Mouse (Mus musculus): ENCODE measurements around the gene Rps12. TPM values are rescaled to one million over a fixed set of nuclear protein-coding genes. Genes with fewer than 3 reads are reported as not detected.

Gene Rps12
- polyA plus RNA-seq (2016; fragmentation: Nextera tagmentation; extraction: Ambion mirVana) = 105 and 112 TPM in 2 replicates

- ATAC-seq (ENCODE audit: low FRiP score, low read depth) = peak; percentile 97
- WGBS = under 1% methylated on average over 51 of the region's 51 CpGs
- peaks cover 31% of the 10 kb centered on the region for H3K36me3 ChIP-seq
- no peaks in the 10 kb centered on the region for H3K27me3 ChIP-seq (replicated peaks)
- peak within 1 kb of the TSS; percentile 70 for H3K27ac ChIP-seq
- no peaks in the 10 kb centered on the region for H3K9me3 ChIP-seq
- H3K4me1 ChIP-seq = peaks cover 23% of the 10 kb centered on the region
- H3K4me2 ChIP-seq (replicated peaks) = peak within 1 kb of the TSS; percentile 94
- peak within 1 kb of the TSS; percentile 72 for H3K4me3 ChIP-seq
- peak within 1 kb of the TSS; percentile 90 for H3K9ac ChIP-seq
Observed at GRCm38 (mm10) chr10:23787062-23787821, at the start of gene Rps12. Gene Rps12, minus strand, starts transcription at chr10:23787275.

GRCm38 (mm10) chr10:23836003-23836964 lies 49.2 kb upstream of the Rps12 start:
- no peaks in the 10 kb centered on the region for H3K4me1 ChIP-seq
- H3K27ac ChIP-seq = no peak overlapping the region
- no peaks in the 10 kb centered on the region for H3K27me3 ChIP-seq (replicated peaks)
- H3K4me3 ChIP-seq = no peak overlapping the region
- WGBS = 79% methylated on average over 9 of the region's 9 CpGs
- ATAC-seq (ENCODE audit: low FRiP score, low read depth) = no peak
- H3K4me2 ChIP-seq (replicated peaks) = no peak overlapping the region
- no peak overlapping the region for H3K9ac ChIP-seq
- no peaks in the 10 kb centered on the region for H3K9me3 ChIP-seq
- no peaks in the 10 kb centered on the region for H3K36me3 ChIP-seq

GRCm38 (mm10) chr10:23826516-23826915 lies 39.4 kb upstream of the Rps12 start:
- Histone ChIP-seq H3K9me3 (no peaks in the 10 kb centered on the region), H3K27me3 (replicated peaks) (no peaks in the 10 kb centered on the region), H3K4me1 (no peaks in the 10 kb centered on the region), H3K4me2 (replicated peaks) (no peak overlapping the region), H3K4me3 (no peak overlapping the region), H3K9ac (no peak overlapping the region), H3K36me3 (peaks cover 44% of the 10 kb centered on the region), H3K27ac (no peak overlapping the region)
- ATAC-seq (ENCODE audit: low FRiP score, low read depth) = no peak
- 92% methylated on average over 7 of the region's 7 CpGs for WGBS

- peaks cover 18% of the 10 kb centered on the region for H3K36me3 ChIP-seq
- ATAC-seq (ENCODE audit: low FRiP score, low read depth) = no peak
- WGBS = 89% methylated on average over 7 of the region's 7 CpGs
Observed at GRCm38 (mm10) chr10:23816241-23816640, 29.2 kb upstream of the Rps12 start.

GRCm38 (mm10) chr10:23815168-23815567 lies 28.1 kb upstream of the Rps12 start:
- Histone ChIP-seq H3K36me3 (peaks cover 18% of the 10 kb centered on the region), H3K27me3 (replicated peaks) (no peaks in the 10 kb centered on the region), H3K9me3 (no peaks in the 10 kb centered on the region), H3K4me3 (no peak overlapping the region), H3K4me2 (replicated peaks) (no peak overlapping the region), H3K9ac (no peak overlapping the region), H3K27ac (no peak overlapping the region), H3K4me1 (no peaks in the 10 kb centered on the region)
- 72% methylated on average over 1 of the region's 1 CpGs for WGBS
- 0 out of 2 replicates have a peak, but pooled peaks have one; percentile 23 for ATAC-seq (ENCODE audit: low FRiP score, low read depth)

More at GRCm38 (mm10) chr10:23816241-23816640, 29.2 kb upstream of the Rps12 start:
- Histone ChIP-seq H3K27me3 (replicated peaks) (no peaks in the 10 kb centered on the region), H3K4me1 (no peaks in the 10 kb centered on the region), H3K9me3 (no peaks in the 10 kb centered on the region), H3K4me2 (replicated peaks) (no peak overlapping the region), H3K9ac (no peak overlapping the region), H3K4me3 (no peak overlapping the region), H3K27ac (no peak overlapping the region)

GRCm38 (mm10) chr10:23812852-23813766 lies 26.0 kb upstream of the Rps12 start:
- WGBS = 48% methylated on average over 11 of the region's 11 CpGs
- peaks cover 6% of the 10 kb centered on the region; the same call in 1 of the 2 replicates for H3K36me3 ChIP-seq
- H3K4me2 ChIP-seq (replicated peaks) = no peak overlapping the region
- ATAC-seq (ENCODE audit: low FRiP score, low read depth) = peak; percentile 68
- H3K9ac ChIP-seq = no peak overlapping the region
- H3K4me3 ChIP-seq = no peak overlapping the region
- no peaks in the 10 kb centered on the region for H3K4me1 ChIP-seq
- H3K27me3 ChIP-seq (replicated peaks) = no peaks in the 10 kb centered on the region
- H3K27ac ChIP-seq = no peak overlapping the region
- no peaks in the 10 kb centered on the region for H3K9me3 ChIP-seq

- Histone ChIP-seq H3K27ac (no peak overlapping the region), H3K27me3 (replicated peaks) (no peaks in the 10 kb centered on the region), H3K4me3 (no peak overlapping the region), H3K4me1 (no peaks in the 10 kb centered on the region), H3K36me3 (peaks cover 6% of the 10 kb centered on the region; the same call in 1 of the 2 replicates), H3K4me2 (replicated peaks) (no peak overlapping the region), H3K9me3 (no peaks in the 10 kb centered on the region), H3K9ac (no peak overlapping the region)
- ATAC-seq (ENCODE audit: low FRiP score, low read depth) = peak; percentile 22; the same call in 1 of the 2 replicates
Observed at GRCm38 (mm10) chr10:23812438-23812759, 25.3 kb upstream of the Rps12 start.

- Histone ChIP-seq H3K9ac (no peak overlapping the region), H3K4me1 (no peaks in the 10 kb centered on the region), H3K27ac (no peak overlapping the region), H3K27me3 (replicated peaks) (no peaks in the 10 kb centered on the region), H3K4me3 (no peak overlapping the region), H3K9me3 (no peaks in the 10 kb centered on the region), H3K36me3 (peaks cover 6% of the 10 kb centered on the region; the same call in 1 of the 2 replicates), H3K4me2 (replicated peaks) (no peak overlapping the region)
- peak; percentile 30; the same call in 1 of the 2 replicates for ATAC-seq (ENCODE audit: low FRiP score, low read depth)
- 74% methylated on average over 9 of the region's 12 CpGs for WGBS
Observed at GRCm38 (mm10) chr10:23811635-23812437, 24.8 kb upstream of the Rps12 start.

GRCm38 (mm10) chr10:23806201-23806600 lies 19.1 kb upstream of the Rps12 start:
- H3K36me3 ChIP-seq = peaks cover 17% of the 10 kb centered on the region
- WGBS = 25% methylated on average over 4 of the region's 4 CpGs
- no peak for ATAC-seq (ENCODE audit: low FRiP score, low read depth)

GRCm38 (mm10) chr10:23804665-23805064 lies 17.6 kb upstream of the Rps12 start:
- Histone ChIP-seq H3K27ac (no peak overlapping the region), H3K27me3 (replicated peaks) (no peaks in the 10 kb centered on the region), H3K9me3 (no peaks in the 10 kb centered on the region), H3K4me2 (replicated peaks) (no peak overlapping the region), H3K36me3 (peaks cover 19% of the 10 kb centered on the region), H3K4me3 (no peak overlapping the region), H3K9ac (no peak overlapping the region), H3K4me1 (no peaks in the 10 kb centered on the region)
- WGBS = 74% methylated on average over 3 of the region's 3 CpGs
- no peak for ATAC-seq (ENCODE audit: low FRiP score, low read depth)

More at GRCm38 (mm10) chr10:23806201-23806600, 19.1 kb upstream of the Rps12 start:
- H3K4me3 ChIP-seq = no peak overlapping the region
- H3K9me3 ChIP-seq = no peaks in the 10 kb centered on the region
- H3K9ac ChIP-seq = no peak overlapping the region
- H3K4me2 ChIP-seq (replicated peaks) = no peak overlapping the region
- no peaks in the 10 kb centered on the region for H3K4me1 ChIP-seq
- no peaks in the 10 kb centered on the region for H3K27me3 ChIP-seq (replicated peaks)
- H3K27ac ChIP-seq = no peak overlapping the region

GRCm38 (mm10) chr10:23802911-23803310 lies 15.8 kb upstream of the Rps12 start:
- H3K27me3 ChIP-seq (replicated peaks) = no peaks in the 10 kb centered on the region
- no peaks in the 10 kb centered on the region for H3K9me3 ChIP-seq
- peaks cover 19% of the 10 kb centered on the region; the same call in 1 of the 2 replicates for H3K36me3 ChIP-seq
- no peak overlapping the region for H3K4me2 ChIP-seq (replicated peaks)
- WGBS = 79% methylated on average over 3 of the region's 3 CpGs
- no peak overlapping the region for H3K9ac ChIP-seq
- no peak overlapping the region for H3K4me3 ChIP-seq
- no peak for ATAC-seq (ENCODE audit: low FRiP score, low read depth)
- H3K4me1 ChIP-seq = 0 out of 2 replicates have a peak, but pooled peaks cover 4% of the 10 kb centered on the region
- no peak overlapping the region for H3K27ac ChIP-seq
